Mouse (Mus musculus): ENCODE results near the gene Col17a1. TPM values are rescaled to one million over a fixed set of nuclear protein-coding genes. Genes with fewer than 3 reads are reported as not detected.

The Col17a1 gene
- polyA plus RNA-seq, 1 experiment from 2014 or later, result 2.5 TPM

- WGBS, result 62% methylated on average over 2 of the region's 2 CpGs
- H3K4me1 ChIP-seq (ENCODE audit: control insufficient read depth, insufficient read depth, low read length), result no peaks in the 10 kb centered on the region
- H3K9me3 ChIP-seq (replicated peaks; ENCODE audit: control insufficient read depth, low read length), result no peaks in the 10 kb centered on the region
- no peak for DNase-seq (ENCODE audit: low spot score)
- no peak for ATAC-seq (replicated peaks; ENCODE audit: insufficient number of reproducible peaks, low FRiP score, low TSS enrichment, low read depth)
- no peak overlapping the region for H3K4me2 ChIP-seq (ENCODE audit: low read depth, low read length)
- H3K27ac ChIP-seq (replicated peaks; ENCODE audit: low read depth, low read length), result no peak overlapping the region
- no peaks in the 10 kb centered on the region for H3K36me3 ChIP-seq (replicated peaks; ENCODE audit: control insufficient read depth, insufficient read depth, low read depth, low read length)
- no peak overlapping the region for H3K4me3 ChIP-seq (ENCODE audit: low read depth, low read length)
- no peaks in the 10 kb centered on the region for H3K27me3 ChIP-seq (ENCODE audit: control insufficient read depth, insufficient read depth, low read length)
- no peak overlapping the region for H3K9ac ChIP-seq (replicated peaks; ENCODE audit: low read length)
Measured at GRCm38 (mm10) chr19:47716144-47716543, 24.2 kb upstream of the Col17a1 start.

DNA sequence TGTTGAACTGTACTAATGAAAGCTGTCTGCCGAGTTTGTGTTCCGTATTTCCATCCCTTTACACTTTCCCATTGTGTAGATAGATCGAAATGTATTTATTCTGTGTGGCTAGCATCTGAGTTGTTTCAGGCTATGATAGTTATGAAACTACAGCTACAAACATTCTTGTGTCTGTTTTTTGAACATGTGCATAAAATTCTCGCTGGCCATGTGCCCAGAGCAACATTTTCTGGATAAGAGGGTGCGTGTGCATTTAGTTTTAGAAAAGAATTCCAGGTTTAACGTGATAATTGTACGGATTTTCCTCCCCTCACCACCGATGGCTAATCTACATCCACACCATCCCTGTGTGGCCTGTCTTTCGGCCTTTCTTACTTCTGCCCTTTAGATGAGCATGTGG is 21.6 kb upstream of the Col17a1 start:
- DNase-seq (ENCODE audit: low spot score) (no peak), ATAC-seq (replicated peaks; ENCODE audit: insufficient number of reproducible peaks, low FRiP score, low TSS enrichment, low read depth) (no peak)
- H3K4me1 ChIP-seq (ENCODE audit: control insufficient read depth, insufficient read depth, low read length), result no peaks in the 10 kb centered on the region
- no peak overlapping the region for H3K4me2 ChIP-seq (ENCODE audit: low read depth, low read length)
- no peaks in the 10 kb centered on the region for H3K9me3 ChIP-seq (replicated peaks; ENCODE audit: control insufficient read depth, low read length)
- H3K36me3 ChIP-seq (replicated peaks; ENCODE audit: control insufficient read depth, insufficient read depth, low read depth, low read length), result no peaks in the 10 kb centered on the region
- H3K9ac ChIP-seq (replicated peaks; ENCODE audit: low read length), result no peak overlapping the region
- H3K4me3 ChIP-seq (ENCODE audit: low read depth, low read length), result no peak overlapping the region
- WGBS, result 85% methylated on average over 9 of the region's 9 CpGs
- no peaks in the 10 kb centered on the region for H3K27me3 ChIP-seq (ENCODE audit: control insufficient read depth, insufficient read depth, low read length)
- H3K27ac ChIP-seq (replicated peaks; ENCODE audit: low read depth, low read length), result no peak overlapping the region

DNA sequence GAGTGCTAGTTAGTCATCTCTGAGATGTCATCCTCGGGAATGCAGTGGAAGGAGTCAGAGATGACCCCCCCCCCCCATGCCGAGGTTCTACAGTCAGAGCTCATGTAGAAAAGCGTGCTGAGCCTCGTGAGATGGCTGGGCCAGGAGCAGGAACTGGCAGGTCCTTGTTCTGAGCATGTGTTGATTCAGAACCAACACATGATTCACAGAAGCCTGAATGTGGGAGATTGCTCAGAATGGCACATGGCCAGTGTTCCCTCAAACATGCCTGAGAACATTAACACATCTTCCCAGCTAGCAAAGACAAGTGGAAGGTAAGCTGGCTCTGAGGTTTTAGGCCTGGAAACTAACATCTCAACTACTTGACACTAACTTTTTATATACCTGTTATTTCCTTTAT is 18.5 kb upstream of the Col17a1 start:
- no peaks in the 10 kb centered on the region for H3K36me3 ChIP-seq (replicated peaks; ENCODE audit: control insufficient read depth, insufficient read depth, low read depth, low read length)
- no peaks in the 10 kb centered on the region for H3K4me1 ChIP-seq (ENCODE audit: control insufficient read depth, insufficient read depth, low read length)
- ATAC-seq (replicated peaks; ENCODE audit: insufficient number of reproducible peaks, low FRiP score, low TSS enrichment, low read depth) (no peak), DNase-seq (ENCODE audit: low spot score) (no peak)
- H3K27ac ChIP-seq (replicated peaks; ENCODE audit: low read depth, low read length), result no peak overlapping the region
- no peaks in the 10 kb centered on the region for H3K27me3 ChIP-seq (ENCODE audit: control insufficient read depth, insufficient read depth, low read length)
- H3K9ac ChIP-seq (replicated peaks; ENCODE audit: low read length), result no peak overlapping the region
- WGBS, result 82% methylated on average over 4 of the region's 4 CpGs
- H3K4me2 ChIP-seq (ENCODE audit: low read depth, low read length), result no peak overlapping the region
- H3K4me3 ChIP-seq (ENCODE audit: low read depth, low read length), result no peak overlapping the region
- no peaks in the 10 kb centered on the region for H3K9me3 ChIP-seq (replicated peaks; ENCODE audit: control insufficient read depth, low read length)

- Histone ChIP-seq H3K27ac (replicated peaks; ENCODE audit: low read depth, low read length) (no peak overlapping the region), H3K4me3 (ENCODE audit: low read depth, low read length) (no peak overlapping the region), H3K9me3 (replicated peaks; ENCODE audit: control insufficient read depth, low read length) (no peaks in the 10 kb centered on the region), H3K4me1 (ENCODE audit: control insufficient read depth, insufficient read depth, low read length) (no peaks in the 10 kb centered on the region), H3K27me3 (ENCODE audit: control insufficient read depth, insufficient read depth, low read length) (no peaks in the 10 kb centered on the region), H3K9ac (replicated peaks; ENCODE audit: low read length) (no peak overlapping the region), H3K36me3 (replicated peaks; ENCODE audit: control insufficient read depth, insufficient read depth, low read depth, low read length) (no peaks in the 10 kb centered on the region), H3K4me2 (ENCODE audit: low read depth, low read length) (no peak overlapping the region)
- DNase-seq (ENCODE audit: low spot score) (no peak), ATAC-seq (replicated peaks; ENCODE audit: insufficient number of reproducible peaks, low FRiP score, low TSS enrichment, low read depth) (no peak)
- 93% methylated on average over 8 of the region's 8 CpGs for WGBS
Measured at GRCm38 (mm10) chr19:47705772-47706309, 13.9 kb upstream of the Col17a1 start.

DNA sequence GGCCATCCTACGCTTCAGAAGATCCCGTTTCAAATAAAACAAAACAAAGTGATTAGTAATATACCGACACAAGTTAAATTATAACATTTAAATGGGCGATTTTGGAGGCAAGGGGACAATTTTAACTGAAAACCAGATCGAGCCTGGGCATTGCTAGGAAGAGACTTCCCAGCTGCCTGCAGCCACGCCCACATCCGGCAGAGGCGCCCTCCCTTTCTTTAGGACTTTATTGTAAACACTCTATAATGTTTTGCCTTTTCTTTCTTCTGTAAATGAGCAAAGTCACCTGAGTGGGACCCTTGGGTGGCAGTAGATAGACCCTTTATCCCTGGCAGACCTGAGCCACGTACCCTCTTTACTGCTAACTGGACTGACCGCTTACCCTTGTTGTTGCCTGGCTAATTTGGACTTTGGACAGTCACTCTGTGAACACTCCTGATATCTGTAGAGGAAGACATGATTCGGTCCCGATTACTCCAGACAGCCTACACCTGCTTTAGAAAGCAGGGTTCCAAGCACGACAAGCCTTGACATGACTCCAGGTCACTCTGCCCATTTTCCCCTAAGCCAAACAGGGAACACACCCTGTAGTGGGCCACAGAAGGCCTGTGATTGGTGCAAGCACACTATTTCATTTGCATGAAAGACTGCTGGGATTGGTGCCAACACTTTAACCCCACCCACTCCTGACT is 13.3 kb upstream of the Col17a1 start:
- Histone ChIP-seq H3K9ac (replicated peaks; ENCODE audit: low read length) (no peak overlapping the region), H3K4me1 (ENCODE audit: control insufficient read depth, insufficient read depth, low read length) (no peaks in the 10 kb centered on the region), H3K9me3 (replicated peaks; ENCODE audit: control insufficient read depth, low read length) (no peaks in the 10 kb centered on the region), H3K36me3 (replicated peaks; ENCODE audit: control insufficient read depth, insufficient read depth, low read depth, low read length) (no peaks in the 10 kb centered on the region), H3K27ac (replicated peaks; ENCODE audit: low read depth, low read length) (no peak overlapping the region), H3K4me2 (ENCODE audit: low read depth, low read length) (no peak overlapping the region), H3K27me3 (ENCODE audit: control insufficient read depth, insufficient read depth, low read length) (no peaks in the 10 kb centered on the region), H3K4me3 (ENCODE audit: low read depth, low read length) (no peak overlapping the region)
- DNase-seq (ENCODE audit: low spot score) (no peak), ATAC-seq (replicated peaks; ENCODE audit: insufficient number of reproducible peaks, low FRiP score, low TSS enrichment, low read depth) (no peak)
- 70% methylated on average over 13 of the region's 13 CpGs for WGBS

DNA sequence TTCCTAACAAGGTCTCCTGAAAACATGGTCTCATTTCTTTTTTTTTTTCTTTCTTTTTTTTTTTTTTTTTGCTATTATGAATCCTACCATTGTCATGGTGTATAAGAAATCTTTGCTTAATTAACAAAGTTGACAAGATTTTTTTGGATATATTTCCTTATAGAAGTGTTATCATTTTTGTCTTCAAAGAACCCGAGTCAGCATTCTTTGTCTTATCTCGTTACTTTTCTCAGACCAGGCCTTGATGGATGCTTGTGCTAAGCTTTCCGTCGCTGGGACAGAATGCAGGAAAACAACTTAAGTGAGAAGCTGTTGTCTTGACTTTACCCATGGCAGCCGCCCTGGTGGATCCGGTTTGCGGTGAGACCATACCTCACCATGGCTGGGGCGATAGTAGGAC is 8.6 kb upstream of the Col17a1 start:
- Histone ChIP-seq H3K4me3 (ENCODE audit: low read depth, low read length) (no peak overlapping the region), H3K27ac (replicated peaks; ENCODE audit: low read depth, low read length) (no peak overlapping the region), H3K9ac (replicated peaks; ENCODE audit: low read length) (no peak overlapping the region), H3K9me3 (replicated peaks; ENCODE audit: control insufficient read depth, low read length) (no peaks in the 10 kb centered on the region), H3K36me3 (replicated peaks; ENCODE audit: control insufficient read depth, insufficient read depth, low read depth, low read length) (no peaks in the 10 kb centered on the region), H3K4me1 (ENCODE audit: control insufficient read depth, insufficient read depth, low read length) (no peaks in the 10 kb centered on the region), H3K4me2 (ENCODE audit: low read depth, low read length) (no peak overlapping the region), H3K27me3 (ENCODE audit: control insufficient read depth, insufficient read depth, low read length) (no peaks in the 10 kb centered on the region)
- no peak for ATAC-seq (replicated peaks; ENCODE audit: insufficient number of reproducible peaks, low FRiP score, low TSS enrichment, low read depth)
- no peak for DNase-seq (ENCODE audit: low spot score)
- WGBS, result 87% methylated on average over 8 of the region's 8 CpGs

- DNase-seq (ENCODE audit: low spot score) (no peak), ATAC-seq (replicated peaks; ENCODE audit: insufficient number of reproducible peaks, low FRiP score, low TSS enrichment, low read depth) (no peak)
- no peak overlapping the region for H3K4me2 ChIP-seq (ENCODE audit: low read depth, low read length)
- no peaks in the 10 kb centered on the region for H3K9me3 ChIP-seq (replicated peaks; ENCODE audit: control insufficient read depth, low read length)
- H3K4me1 ChIP-seq (ENCODE audit: control insufficient read depth, insufficient read depth, low read length), result no peaks in the 10 kb centered on the region
- no peak overlapping the region for H3K9ac ChIP-seq (replicated peaks; ENCODE audit: low read length)
- 77% methylated on average over 9 of the region's 9 CpGs for WGBS
- H3K36me3 ChIP-seq (replicated peaks; ENCODE audit: control insufficient read depth, insufficient read depth, low read depth, low read length), result no peaks in the 10 kb centered on the region
- H3K27ac ChIP-seq (replicated peaks; ENCODE audit: low read depth, low read length), result no peak overlapping the region
- H3K4me3 ChIP-seq (ENCODE audit: low read depth, low read length), result no peak overlapping the region
- H3K27me3 ChIP-seq (ENCODE audit: control insufficient read depth, insufficient read depth, low read length), result no peaks in the 10 kb centered on the region
Measured at GRCm38 (mm10) chr19:47699743-47700142, 7.8 kb upstream of the Col17a1 start.

DNA sequence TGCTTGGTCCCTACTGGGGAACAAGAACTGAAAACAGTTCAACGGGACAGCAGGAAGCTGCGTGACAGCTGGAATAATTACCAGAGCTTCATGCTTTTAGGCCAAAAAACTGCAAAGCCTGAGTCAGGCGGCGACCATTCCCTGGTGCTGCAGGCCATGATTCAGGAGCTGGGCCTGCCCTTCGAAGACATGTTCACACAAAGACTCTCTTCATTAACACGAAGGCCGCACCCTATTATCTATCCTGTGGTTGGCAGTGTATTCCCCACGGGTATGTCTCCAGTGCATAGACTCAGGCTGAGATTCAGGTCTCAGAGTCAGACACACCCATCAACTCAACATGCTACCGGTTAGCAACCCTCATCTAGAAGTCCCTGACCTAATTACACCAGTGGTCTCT is 6.4 kb upstream of the Col17a1 start:
- ATAC-seq (replicated peaks; ENCODE audit: insufficient number of reproducible peaks, low FRiP score, low TSS enrichment, low read depth) (no peak), DNase-seq (ENCODE audit: low spot score) (no peak)

More for the DNA sequence above, 6.4 kb upstream of the Col17a1 start:
- Histone ChIP-seq H3K9me3 (replicated peaks; ENCODE audit: control insufficient read depth, low read length) (no peaks in the 10 kb centered on the region), H3K4me1 (ENCODE audit: control insufficient read depth, insufficient read depth, low read length) (no peaks in the 10 kb centered on the region), H3K27me3 (ENCODE audit: control insufficient read depth, insufficient read depth, low read length) (no peaks in the 10 kb centered on the region), H3K4me2 (ENCODE audit: low read depth, low read length) (no peak overlapping the region), H3K4me3 (ENCODE audit: low read depth, low read length) (no peak overlapping the region), H3K36me3 (replicated peaks; ENCODE audit: control insufficient read depth, insufficient read depth, low read depth, low read length) (no peaks in the 10 kb centered on the region), H3K27ac (replicated peaks; ENCODE audit: low read depth, low read length) (no peak overlapping the region), H3K9ac (replicated peaks; ENCODE audit: low read length) (no peak overlapping the region)
- WGBS, result 60% methylated on average over 9 of the region's 9 CpGs
